In the genomic region with DNA sequence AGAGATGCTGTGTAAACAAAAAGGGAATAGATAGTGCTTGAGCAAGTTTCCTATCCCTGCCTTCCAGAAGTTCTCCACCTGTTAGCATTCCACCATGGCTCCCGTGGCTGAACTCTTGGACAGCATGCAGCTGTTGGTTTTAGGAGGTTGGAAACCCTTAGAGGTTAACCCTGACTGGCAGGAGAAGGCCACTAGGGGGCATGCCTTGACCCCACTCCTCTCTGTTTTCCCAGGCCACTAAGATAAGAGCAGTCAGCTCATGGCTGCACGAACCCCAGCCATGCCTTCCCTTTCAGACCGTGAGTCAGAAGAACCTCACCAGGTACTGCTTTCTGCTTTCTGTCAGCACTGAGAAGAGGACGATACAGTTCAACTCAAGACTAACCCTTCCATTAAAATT, we compare ENCODE assay signal across 7 mouse cellular contexts. TPM values are rescaled to one million over a fixed set of nuclear protein-coding genes. Genes with fewer than 3 reads are reported as not detected.
DNase-seq lines count a peak whose midpoint lies in the region; ATAC-seq and TF ChIP-seq lines count a peak whose summit lies in the region.

No protein-coding gene starts in this region.

- TF ChIP-seq CTCF in left cerebral cortex, adult 2 months (IDR thresholded peaks at IDR 0.05) = peak; percentile 39
- peak; percentile 34; the same call in 1 of the 2 replicates for TF ChIP-seq CTCF in bone marrow, adult 2 months (IDR thresholded peaks at IDR 0.05; ENCODE audit: control insufficient read depth, insufficient read depth, low read length)
- TF ChIP-seq CTCF in small intestine, adult 2 months (IDR thresholded peaks at IDR 0.05; ENCODE audit: extremely low read depth, insufficient read length, insufficient replicate concordance, low read depth, low read length) = peak; percentile 19; the same call in 1 of the 2 replicates

- no peak overlapping the region for H3K4me2 ChIP-seq in kidney, embryonic 16.5 days (replicated peaks; ENCODE audit: low read depth, low read length)

- DNase-seq in left cerebral cortex, adult 2 months (ENCODE audit: extremely low spot score in 1 of 2, low spot score in 2 of 2) = no peak
- DNase-seq in left cerebral cortex, adult 9 months (ENCODE audit: low spot score in 2 of 2) = no peak
- DNase-seq in frontal cortex, postnatal 10 days (ENCODE audit: low spot score in 2 of 2) = no peak
- no peak for DNase-seq in frontal cortex, postnatal 36 days (ENCODE audit: low spot score in 2 of 2)

- H3K36me3 ChIP-seq in kidney, embryonic 16.5 days (ENCODE audit: insufficient read depth, low read length) = peaks cover 8% of the 10 kb centered on the region; the same call in 1 of the 2 replicates
- peaks cover 31% of the 10 kb centered on the region for H3K36me3 ChIP-seq in small intestine, adult 2 months (ENCODE audit: control insufficient read depth, insufficient read depth, low read length)

- no peak overlapping the region for H3K4me3 ChIP-seq in left cerebral cortex, adult 2 months
- no peak overlapping the region for H3K4me3 ChIP-seq in bone marrow, adult 2 months (replicated peaks; ENCODE audit: control insufficient read depth, low read depth, low read length)
- H3K4me3 ChIP-seq in kidney, embryonic 16.5 days (ENCODE audit: low read length) = no peak overlapping the region
- H3K4me3 ChIP-seq in small intestine, adult 2 months (ENCODE audit: low read depth, low read length) = no peak overlapping the region

- TF ChIP-seq POLR2A in bone marrow, adult 2 months (IDR thresholded peaks at IDR 0.05; ENCODE audit: borderline replicate concordance, control insufficient read depth, low read depth, low read length) = no peak
- no peak for TF ChIP-seq POLR2A in small intestine, adult 2 months (IDR thresholded peaks at IDR 0.05; ENCODE audit: low read depth, low read length)

- H3K4me1 ChIP-seq in bone marrow, adult 2 months (ENCODE audit: control insufficient read depth, insufficient read depth, low read length) = no peaks in the 10 kb centered on the region
- peaks cover 17% of the 10 kb centered on the region for H3K4me1 ChIP-seq in kidney, embryonic 16.5 days (ENCODE audit: insufficient read depth, low read length)
- 0 out of 2 replicates have a peak, but pooled peaks cover 3% of the 10 kb centered on the region for H3K4me1 ChIP-seq in small intestine, adult 2 months (ENCODE audit: control insufficient read depth, insufficient read depth, insufficient read length, low read length)

- peak; percentile 28; the same call in 1 of the 2 replicates for ATAC-seq in kidney, embryonic 16.5 days (ENCODE audit: low FRiP score, low TSS enrichment)

- H3K27ac ChIP-seq in left cerebral cortex, adult 2 months = no peak overlapping the region
- no peak overlapping the region for H3K27ac ChIP-seq in bone marrow, adult 2 months (ENCODE audit: control insufficient read depth, insufficient read depth, low read depth, low read length, poor library complexity)
- H3K27ac ChIP-seq in kidney, embryonic 16.5 days (ENCODE audit: low read length) = peak overlapping the region; percentile 69; the same call in 1 of the 2 replicates
- H3K27ac ChIP-seq in small intestine, adult 2 months (ENCODE audit: insufficient read depth, low read depth, low read length) = no peak overlapping the region

- no peaks in the 10 kb centered on the region for H3K9me3 ChIP-seq in kidney, embryonic 16.5 days (ENCODE audit: low read length)

- WGBS in bone marrow, adult 2 months = 47% methylated on average over 4 of the region's 4 CpGs
- WGBS in kidney, embryonic 16.5 days = 60% methylated on average over 4 of the region's 4 CpGs
- 67% methylated on average over 4 of the region's 4 CpGs for WGBS in small intestine, adult 2 months

- intact Hi-C loops in left cerebral cortex, adult 2 months (cut with DNase I) = loop anchor here (5.0 kb wide), 1 partner anchor 218 kb away; no protein-coding TSS in a partner anchor

- H3K27me3 ChIP-seq in kidney, embryonic 16.5 days (ENCODE audit: insufficient read depth, low read length) = no peaks in the 10 kb centered on the region
- no peaks in the 10 kb centered on the region for H3K27me3 ChIP-seq in small intestine, adult 2 months (ENCODE audit: control insufficient read depth, insufficient read depth, low read length)

- H3K9ac ChIP-seq in kidney, embryonic 16.5 days (replicated peaks; ENCODE audit: low read length) = no peak overlapping the region

RNA-seq across cellular contexts. Expression of a gene that starts 30.8 kb away (rescaled TPM):
- 10 to 100 TPM; 26.7 to 28.2 TPM for total RNA-seq in left cerebral cortex, adult 2 months (2021)
- 11.5 and 21.8 TPM in 2 replicates for polyA plus RNA-seq in bone marrow, adult 2 months (2011; ENCODE audit: insufficient read depth, insufficient read length, low replicate concordance, missing spikeins)
- 35.6 and 37.8 TPM in 2 replicates for polyA plus RNA-seq in kidney, embryonic 16.5 days (2015; fragmentation: Nextera tagmentation; extraction: Ambion mirVana)
- polyA plus RNA-seq in small intestine, adult 2 months (2012; rRNA removed) = 3.7 and 7.8 TPM in 2 replicates

RNA-seq across cellular contexts. Expression of a gene that starts 55.0 kb away (rescaled TPM):
- 100 to 1,000 TPM; 176 to 177 TPM for total RNA-seq in left cerebral cortex, adult 2 months (2021)
- polyA plus RNA-seq in bone marrow, adult 2 months (2011; ENCODE audit: insufficient read depth, insufficient read length, low replicate concordance, missing spikeins) = 1.3 TPM in 1 of 2 replicates, not detected in the other
- polyA plus RNA-seq in kidney, embryonic 16.5 days (2015; fragmentation: Nextera tagmentation; extraction: Ambion mirVana) = 5.4 and 13.7 TPM in 2 replicates
- 26.1 and 73.7 TPM in 2 replicates for polyA plus RNA-seq in small intestine, adult 2 months (2012; rRNA removed)
